Mouse (Mus musculus) intestine, embryonic 16.5 days (tissue): Measurements from ENCODE around the gene Rnase11. TPM values are rescaled to one million over a fixed set of nuclear protein-coding genes. Genes with fewer than 3 reads are reported as not detected.
"Not testable (repeated sequence)": the region's sequence is repeated elsewhere in the genome, so short reads cannot be mapped to it uniquely, and the experiment has no call there.

Experiments
- ATAC-seq: fragments of 200-750 bp; cut with Nextera tagmentation; 2 replicates; pipeline ENCODE4 v1.8.0; 2017; ENCODE audit warnings: moderate TSS enrichment, moderate library complexity
- H3K27ac ChIP-seq: fragments of 300-500 bp; sonication (generic); 2 replicates; pipeline ENCODE4 v1.5.1; 2014; ENCODE audit warnings: mild to moderate bottlenecking, low read length
- H3K27me3 ChIP-seq: fragments of 300-500 bp; sonication (generic); replicated peaks from 2 replicates; pipeline ENCODE4 v1.6.1; 2014; ENCODE audit warnings: low read length, control low read depth, mixed read lengths; ENCODE audit not compliant: control insufficient read depth, insufficient read depth
- H3K36me3 ChIP-seq: fragments of 300-500 bp; sonication (generic); 2 replicates; pipeline ENCODE4 v1.6.1; 2014; ENCODE audit warnings: low read length, control low read depth; ENCODE audit not compliant: control insufficient read depth, insufficient read depth
- H3K4me1 ChIP-seq: fragments of 300-500 bp; sonication (generic); 2 replicates; pipeline ENCODE4 v1.6.1; 2014; ENCODE audit warnings: low read length, control low read depth, mixed read lengths; ENCODE audit not compliant: control insufficient read depth, insufficient read depth
- H3K4me2 ChIP-seq: fragments of 300-500 bp; sonication (generic); 2 replicates; pipeline ENCODE4 v1.6.1; 2014; ENCODE audit warnings: low read depth, low read length, control low read depth
- H3K4me3 ChIP-seq: fragments of 300-500 bp; sonication (generic); 2 replicates; pipeline ENCODE4 v1.5.1; 2014; ENCODE audit warnings: mild to moderate bottlenecking, low read length
- H3K9ac ChIP-seq: fragments of 300-500 bp; sonication (generic); 2 replicates; pipeline ENCODE4 v1.6.1; 2014; ENCODE audit warnings: low read depth, low read length
- H3K9me3 ChIP-seq: fragments of 300-500 bp; sonication (generic); 2 replicates; pipeline ENCODE4 v1.6.1; 2016; ENCODE audit warnings: low read length, control low read depth; ENCODE audit not compliant: control insufficient read depth
- WGBS: fragments of 180-500 bp; shearing (Covaris S2); extraction: QIAGEN DNeasy Blood & Tissue Kit; methylation state at CpG from one replicate; pipeline ENCODE4 v1.1.7; 2014; 5-methylcytosine and 5-hydroxymethylcytosine counted together
- polyA plus RNA-seq: library from polyadenylated mRNA; unstranded; fragments of >200 nt; fragmentation: Nextera tagmentation; extraction: Ambion mirVana; gene quantifications from 2 replicates; pipeline ENCODE4 v1.2.1, GENCODE M21; 2015

The Rnase11 gene
- polyA plus RNA-seq = not detected in 2 replicates

DNA sequence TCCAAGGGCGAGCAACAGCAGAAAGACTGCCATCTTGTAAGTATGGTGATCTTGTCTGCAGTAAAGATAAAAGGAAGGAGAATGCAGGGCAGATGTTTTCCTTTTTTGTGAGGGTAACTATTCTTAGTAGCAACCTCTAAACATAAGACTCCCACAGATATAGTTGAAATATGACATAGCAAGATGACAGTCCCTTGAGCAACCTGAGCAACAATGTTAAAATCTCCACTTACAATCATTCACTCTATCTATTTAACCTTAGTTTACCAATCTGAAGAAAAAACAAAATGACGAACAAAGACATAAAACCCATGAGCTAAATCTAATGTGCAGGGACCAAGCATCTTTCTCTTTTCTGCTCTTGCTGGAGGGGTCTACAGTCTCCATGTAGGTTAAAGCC is at the start of gene Rnase11:
Gene Rnase11, minus strand, starts transcription at position 101 of the 400 bp plus-strand sequence.
- no peak for ATAC-seq
- H3K36me3 ChIP-seq = no peaks in the 10 kb centered on the region
- H3K9me3 ChIP-seq = no peaks in the 10 kb centered on the region
- WGBS = 81% methylated on average over 2 of the region's 2 CpGs
- H3K4me2 ChIP-seq = no peak within 1 kb of the TSS
- no peak within 1 kb of the TSS for H3K27ac ChIP-seq
- no peak within 1 kb of the TSS for H3K9ac ChIP-seq
- H3K27me3 ChIP-seq = no peaks in the 10 kb centered on the region
- 0 out of 2 replicates have a peak, but pooled peaks cover 3% of the 10 kb centered on the region for H3K4me1 ChIP-seq
- H3K4me3 ChIP-seq = no peak within 1 kb of the TSS

- H3K36me3 ChIP-seq = 0 out of 2 replicates have a peak, but pooled peaks cover 5% of the 10 kb centered on the region
- ATAC-seq = no peak
- peaks cover 13% of the 10 kb centered on the region; the same call in 1 of the 2 replicates for H3K4me1 ChIP-seq
- WGBS = 91% methylated on average over 11 of the region's 11 CpGs
- H3K27ac ChIP-seq = no peak overlapping the region
- H3K9me3 ChIP-seq = no peaks in the 10 kb centered on the region
- no peak overlapping the region for H3K4me3 ChIP-seq
- H3K9ac ChIP-seq = no peak overlapping the region
- H3K4me2 ChIP-seq = no peak overlapping the region
- H3K27me3 ChIP-seq = no peaks in the 10 kb centered on the region
These were observed 49.0 kb upstream of the Rnase11 start for GRCm38 (mm10) chr14:51098921-51099320.

DNA sequence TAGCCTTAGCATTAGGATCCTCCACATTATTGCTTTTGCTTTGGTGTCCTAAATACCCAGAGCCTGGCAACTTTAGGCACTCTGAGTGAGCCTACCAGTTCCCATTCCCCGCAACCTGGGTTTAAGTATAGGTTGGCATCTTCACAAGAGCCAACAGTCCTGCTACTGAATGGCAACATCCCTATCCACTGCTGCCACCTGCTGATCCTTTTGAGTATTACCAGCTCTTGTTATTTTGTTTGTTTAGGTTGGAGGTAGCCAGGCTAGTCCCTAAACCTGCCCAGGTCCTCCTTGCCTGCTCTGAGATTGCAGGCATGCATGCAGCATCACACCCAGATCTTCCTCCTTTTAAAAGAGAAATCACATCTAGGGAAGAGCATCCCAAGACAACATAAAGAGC is 48.3 kb upstream of the Rnase11 start:
- Histone ChIP-seq H3K4me2 (peak overlapping the region; percentile 32), H3K4me3 (peak overlapping the region; percentile 36), H3K4me1 (peaks cover 13% of the 10 kb centered on the region; the same call in 1 of the 2 replicates)
- not testable (repeated sequence) for ATAC-seq, H3K27ac ChIP-seq, H3K27me3 ChIP-seq, H3K9me3 ChIP-seq, H3K9ac ChIP-seq, H3K36me3 ChIP-seq
- 41% methylated on average over 1 of the region's 1 CpGs for WGBS

- peak overlapping the region; percentile 74 for H3K27ac ChIP-seq
- 31% methylated on average over 9 of the region's 9 CpGs for whole genome bisulfite sequencing
- H3K4me2 ChIP-seq = peak overlapping the region; percentile 26
- H3K4me3 ChIP-seq = peak overlapping the region; percentile 34
- H3K4me1 ChIP-seq = peaks cover 19% of the 10 kb centered on the region; the same call in 1 of the 2 replicates
- H3K9me3 ChIP-seq = no peaks in the 10 kb centered on the region
- 0 out of 2 replicates have a peak overlapping the region, but pooled peaks have one; percentile 44 for H3K9ac ChIP-seq
- no peaks in the 10 kb centered on the region for H3K36me3 ChIP-seq
- no peaks in the 10 kb centered on the region for H3K27me3 ChIP-seq
- peak; percentile 91 for ATAC-seq
These were observed 46.0 kb upstream of the Rnase11 start for GRCm38 (mm10) chr14:51095736-51096524.

DNA sequence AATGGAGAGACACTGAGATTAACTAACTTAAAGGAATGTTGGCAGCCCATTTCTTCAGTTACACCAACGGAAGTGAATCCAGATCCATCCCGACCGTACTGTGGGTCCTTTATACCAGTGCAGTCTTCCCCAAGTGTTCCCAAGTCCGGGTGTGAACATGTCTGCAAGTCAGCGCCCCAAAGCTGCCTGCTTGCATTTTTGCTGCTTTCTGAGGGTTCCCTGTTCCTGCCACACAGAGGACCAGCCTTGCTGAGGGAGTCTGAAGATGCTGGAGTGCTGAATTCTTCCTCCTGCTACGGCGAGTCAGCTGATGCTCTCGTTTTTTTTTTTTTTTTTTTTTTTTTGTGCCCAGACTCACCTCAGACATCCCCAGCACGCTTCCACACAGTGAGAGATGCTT is 45.0 kb upstream of the Rnase11 start:
- Histone ChIP-seq H3K27ac (no peak overlapping the region), H3K4me1 (peaks cover 19% of the 10 kb centered on the region; the same call in 1 of the 2 replicates), H3K4me2 (no peak overlapping the region), H3K36me3 (no peaks in the 10 kb centered on the region), H3K27me3 (no peaks in the 10 kb centered on the region), H3K9me3 (no peaks in the 10 kb centered on the region), H3K4me3 (no peak overlapping the region), H3K9ac (no peak overlapping the region)
- WGBS = 67% methylated on average over 9 of the region's 9 CpGs
- ATAC-seq = no peak

GRCm38 (mm10) chr14:51094096-51094875 is 44.3 kb upstream of the Rnase11 start:
- H3K27ac ChIP-seq = no peak overlapping the region

DNA sequence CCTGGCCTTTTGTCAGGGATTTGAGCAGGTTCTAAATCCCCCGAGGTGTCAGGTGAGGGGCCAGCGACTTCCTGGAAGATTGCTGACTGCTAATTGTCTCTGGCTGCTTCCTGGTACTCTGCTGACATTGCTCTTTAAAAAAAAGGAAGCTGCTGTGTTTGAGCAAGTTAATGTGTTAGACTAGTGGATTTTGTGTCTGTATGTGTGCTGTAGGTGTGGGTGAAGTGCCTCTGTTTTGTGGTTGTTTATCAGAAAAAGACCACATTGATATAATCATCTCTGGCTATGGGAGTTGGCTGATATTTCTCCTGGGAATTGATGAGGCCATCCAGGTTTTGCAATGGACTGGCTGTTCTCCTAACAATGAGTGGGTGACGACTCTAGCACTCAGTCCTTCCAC is 43.5 kb upstream of the Rnase11 start:
- ATAC-seq = no peak
- peaks cover 19% of the 10 kb centered on the region; the same call in 1 of the 2 replicates for H3K4me1 ChIP-seq
- no peaks in the 10 kb centered on the region for H3K27me3 ChIP-seq
- H3K36me3 ChIP-seq = no peaks in the 10 kb centered on the region
- H3K4me2 ChIP-seq = no peak overlapping the region
- no peak overlapping the region for H3K9ac ChIP-seq
- H3K4me3 ChIP-seq = no peak overlapping the region
- no peak overlapping the region for H3K27ac ChIP-seq
- no peaks in the 10 kb centered on the region for H3K9me3 ChIP-seq
- 25% methylated on average over 3 of the region's 3 CpGs for WGBS

More at GRCm38 (mm10) chr14:51094096-51094875, 44.3 kb upstream of the Rnase11 start:
- H3K4me2 ChIP-seq = no peak overlapping the region
- no peak overlapping the region for H3K4me3 ChIP-seq
- 81% methylated on average over 5 of the region's 5 CpGs for WGBS
- no peaks in the 10 kb centered on the region for H3K27me3 ChIP-seq
- H3K36me3 ChIP-seq = no peaks in the 10 kb centered on the region
- ATAC-seq = no peak
- H3K4me1 ChIP-seq = peaks cover 19% of the 10 kb centered on the region; the same call in 1 of the 2 replicates
- no peak overlapping the region for H3K9ac ChIP-seq
- no peaks in the 10 kb centered on the region for H3K9me3 ChIP-seq

- Histone ChIP-seq H3K9me3 (no peaks in the 10 kb centered on the region), H3K36me3 (no peaks in the 10 kb centered on the region), H3K27ac (peak overlapping the region; percentile 85), H3K27me3 (no peaks in the 10 kb centered on the region), H3K9ac (peak overlapping the region; percentile 30; the same call in 1 of the 2 replicates), H3K4me2 (peak overlapping the region; percentile 70), H3K4me1 (peaks cover 21% of the 10 kb centered on the region; the same call in 1 of the 2 replicates), H3K4me3 (peak overlapping the region; percentile 75)
- 35% methylated on average over 8 of the region's 8 CpGs for WGBS
- no peak for ATAC-seq
These were observed 42.2 kb upstream of the Rnase11 start for GRCm38 (mm10) chr14:51092073-51092620.
